Mouse (Mus musculus) Patski (cell line): ENCODE data around the gene Gm12830. TPM values are rescaled to one million over a fixed set of nuclear protein-coding genes. Genes with fewer than 3 reads are reported as not detected.

ENCODE experiments used
- ATAC-seq: fragments of 100-300 bp; one replicate; pipeline ENCODE4 v1.8.0; 2021
- CTCF ChIA-PET: fragments of 350-600 bp; sonication (Branson Sonifier 250); formaldehyde crosslinking; loops from one replicate; lab custom pipeline; 2022; ENCODE audit warnings: inconsistent platforms; lab: Charles Lee
- POLR2A ChIA-PET: fragments of 350-600 bp; sonication (Branson Sonifier 250); formaldehyde crosslinking; loops from one replicate; lab custom pipeline; 2022; ENCODE audit warnings: antibody characterized with exemption, inconsistent platforms; lab: Charles Lee
- DNase-seq: peaks from one replicate; pipeline ENCODE4 v3.0.0-alpha.2; 2011; ENCODE audit warnings: low read depth, low spot score
- H3K27me3 ChIP-seq: fragments of 371-371 bp; one replicate; pipeline ENCODE4 v1.5.1; 2021
- CTCF ChIP-seq: fragments of 100-300 bp; IDR thresholded peaks from one replicate; pipeline ENCODE4 v1.5.1; 2021
- in situ Hi-C: fragments of 300-500 bp; cut with MboI; formaldehyde crosslinking; loops from 3 replicates; pipeline ENCODE4 v1.11.1; 2018; ENCODE audit warnings: low pct_unique_long_range_greater_than_20kb, mixed read lengths
- polyA plus RNA-seq: library from polyadenylated mRNA; unstranded; gene quantifications from one replicate; pipeline ENCODE4 v1.2.3, GENCODE M21; 2021

Gm12830 gene
- polyA plus RNA-seq, 1 experiment from 2014 or later: not detected

- ATAC-seq (no peak), DNase-seq (no peak)
- TF ChIP-seq CTCF: no peak
- H3K27me3 ChIP-seq: no peaks in the 10 kb centered on the region
- ChIA-PET CTCF (no interaction called here), POLR2A (no interaction called here)
- in situ Hi-C loops: loop anchor here (10.0 kb wide), 1 partner anchor 151 kb away; no protein-coding TSS in a partner anchor
Measured at GRCm38 (mm10) chr4:114793836-114794235, 27.7 kb upstream of the Gm12830 start.

GRCm38 (mm10) chr4:114797254-114797914 lies 24.1 kb upstream of the Gm12830 start:
- no peak for TF ChIP-seq CTCF
- ATAC-seq: no peak
- in situ Hi-C loops: loop anchor here (10.0 kb wide), 1 partner anchor 147 kb away; no protein-coding TSS in a partner anchor
- H3K27me3 ChIP-seq: no peaks in the 10 kb centered on the region
- CTCF ChIA-PET: no interaction called here
- DNase-seq: no peak
- POLR2A ChIA-PET: no interaction called here

GRCm38 (mm10) chr4:114798041-114798624 lies 23.4 kb upstream of the Gm12830 start:
- CTCF ChIA-PET: no interaction called here
- in situ Hi-C loops: loop anchor here (10.0 kb wide), 1 partner anchor 147 kb away; no protein-coding TSS in a partner anchor
- TF ChIP-seq CTCF: no peak
- no peak for ATAC-seq
- no peaks in the 10 kb centered on the region for H3K27me3 ChIP-seq
- DNase-seq: no peak
- POLR2A ChIA-PET: no interaction called here

GRCm38 (mm10) chr4:114804096-114804495 lies 17.4 kb upstream of the Gm12830 start:
- ChIA-PET POLR2A (no interaction called here), CTCF (no interaction called here)
- ATAC-seq: no peak
- H3K27me3 ChIP-seq: no peaks in the 10 kb centered on the region
- DNase-seq: no peak
- in situ Hi-C loops: no loop called here
- no peak for TF ChIP-seq CTCF

- ATAC-seq (no peak), DNase-seq (no peak)
- ChIA-PET CTCF (interaction anchor here (1.0 kb wide), 1 partner anchor 12 kb away, joined by 3 read pairs; no protein-coding TSS in a partner anchor), POLR2A (no interaction called here)
- in situ Hi-C loops: no loop called here
- TF ChIP-seq CTCF: no peak
- H3K27me3 ChIP-seq: peaks cover 5% of the 10 kb centered on the region
Measured at GRCm38 (mm10) chr4:114818963-114819702, 2.4 kb upstream of the Gm12830 start.

- POLR2A ChIA-PET: no interaction called here
- in situ Hi-C loops: no loop called here
- CTCF ChIA-PET: no interaction called here
- no peak for ATAC-seq
- peaks cover 14% of the 10 kb centered on the region for H3K27me3 ChIP-seq
- TF ChIP-seq CTCF: no peak
- DNase-seq: no peak
Measured at GRCm38 (mm10) chr4:114834770-114835581, 13.5 kb downstream of the Gm12830 start.

GRCm38 (mm10) chr4:114841336-114841920 lies 19.9 kb downstream of the Gm12830 start:
- POLR2A ChIA-PET: no interaction called here
- in situ Hi-C loops: no loop called here
- DNase-seq (no peak), ATAC-seq (no peak)
- CTCF ChIA-PET: interaction anchor here (0.8 kb wide), 1 partner anchor 67 kb away, joined by 3 read pairs; the partner anchor contains the start of gene Foxd2
- peaks cover 23% of the 10 kb centered on the region for H3K27me3 ChIP-seq
- no peak for TF ChIP-seq CTCF

- ATAC-seq (no peak), DNase-seq (no peak)
- TF ChIP-seq CTCF: no peak
- ChIA-PET POLR2A (no interaction called here), CTCF (no interaction called here)
- in situ Hi-C loops: no loop called here
- peaks cover 23% of the 10 kb centered on the region for H3K27me3 ChIP-seq
Measured at GRCm38 (mm10) chr4:114842376-114842960, 20.9 kb downstream of the Gm12830 start.

- ATAC-seq: no peak
- POLR2A ChIA-PET: no interaction called here
- CTCF ChIA-PET: no interaction called here
- peaks cover 23% of the 10 kb centered on the region for H3K27me3 ChIP-seq
- in situ Hi-C loops: no loop called here
- TF ChIP-seq CTCF: no peak
- no peak for DNase-seq
Measured at GRCm38 (mm10) chr4:114843097-114843721, 21.7 kb downstream of the Gm12830 start.
